Mouse (Mus musculus) kidney, adult 8-10 months (tissue): ENCODE data around the gene Papss2.
"Not testable (repeated sequence)": the region's sequence is repeated elsewhere in the genome, so short reads cannot be mapped to it uniquely, and the experiment has no call there.

ENCODE experiments used
- DNase-seq, 2 experiments: peaks; one replicate each; pipeline ENCODE4 v3.0.0; 2022

Gene Papss2

GRCm38 (mm10) chr19:32641995-32642394, 46.4 kb downstream of the Papss2 start:
- DNase-seq = no peak

GRCm38 (mm10) chr19:32643642-32644041, 48.1 kb downstream of the Papss2 start:
- no peak for DNase-seq

GRCm38 (mm10) chr19:32645939-32646338, 50.3 kb downstream of the Papss2 start:
- no peak for DNase-seq

GRCm38 (mm10) chr19:32646382-32646781, 50.8 kb downstream of the Papss2 start:
- DNase-seq = no peak

GRCm38 (mm10) chr19:32648019-32648571, 52.5 kb downstream of the Papss2 start:
- no peak for DNase-seq

GRCm38 (mm10) chr19:32651046-32651445, 55.5 kb downstream of the Papss2 start:
- DNase-seq = no peak

- DNase-seq = no peak
Measured at GRCm38 (mm10) chr19:32653122-32653521, 57.5 kb downstream of the Papss2 start.

- DNase-seq = no peak
Measured at GRCm38 (mm10) chr19:32653630-32654362, 58.2 kb downstream of the Papss2 start.

- DNase-seq = peak; percentile 28 to 36
Measured at GRCm38 (mm10) chr19:32659346-32659745, 63.8 kb downstream of the Papss2 start.

GRCm38 (mm10) chr19:32662936-32663335, 67.3 kb downstream of the Papss2 start:
- peak; percentile 34 to 60 for DNase-seq

GRCm38 (mm10) chr19:32665243-32665642, 69.7 kb downstream of the Papss2 start:
- no peak for DNase-seq

GRCm38 (mm10) chr19:32667830-32668229, 72.2 kb downstream of the Papss2 start:
- DNase-seq = not testable (repeated sequence)

GRCm38 (mm10) chr19:32675766-32676165, 80.2 kb downstream of the Papss2 start:
- no peak for DNase-seq

GRCm38 (mm10) chr19:32680894-32681293, 85.3 kb downstream of the Papss2 start:
- DNase-seq = no peak

- no peak for DNase-seq
Measured at GRCm38 (mm10) chr19:32683081-32683480, 87.5 kb downstream of the Papss2 start.

- no peak for DNase-seq
Measured at GRCm38 (mm10) chr19:32687721-32688120, 92.1 kb downstream of the Papss2 start.

- DNase-seq = not testable (repeated sequence)
Measured at GRCm38 (mm10) chr19:32688227-32688626, 92.6 kb downstream of the Papss2 start.

GRCm38 (mm10) chr19:32689724-32690123, 94.1 kb downstream of the Papss2 start:
- DNase-seq = no peak

GRCm38 (mm10) chr19:32696674-32697073, 101.1 kb downstream of the Papss2 start:
- no peak for DNase-seq

- DNase-seq = no peak
Measured at GRCm38 (mm10) chr19:32702191-32702590, 106.6 kb downstream of the Papss2 start.

- no peak for DNase-seq
Measured at GRCm38 (mm10) chr19:32708996-32709395, 113.4 kb downstream of the Papss2 start.

- DNase-seq = no peak
Measured at GRCm38 (mm10) chr19:32710288-32710687, 114.7 kb downstream of the Papss2 start.

- DNase-seq = peak; percentile 86 to 91
Measured at GRCm38 (mm10) chr19:32711761-32712541, 116.4 kb downstream of the Papss2 start.

GRCm38 (mm10) chr19:32712588-32713042, 117.0 kb downstream of the Papss2 start:
- peak; percentile 83 to 85 for DNase-seq
